Mouse (Mus musculus): ENCODE data around the gene Fads1.

DNA sequence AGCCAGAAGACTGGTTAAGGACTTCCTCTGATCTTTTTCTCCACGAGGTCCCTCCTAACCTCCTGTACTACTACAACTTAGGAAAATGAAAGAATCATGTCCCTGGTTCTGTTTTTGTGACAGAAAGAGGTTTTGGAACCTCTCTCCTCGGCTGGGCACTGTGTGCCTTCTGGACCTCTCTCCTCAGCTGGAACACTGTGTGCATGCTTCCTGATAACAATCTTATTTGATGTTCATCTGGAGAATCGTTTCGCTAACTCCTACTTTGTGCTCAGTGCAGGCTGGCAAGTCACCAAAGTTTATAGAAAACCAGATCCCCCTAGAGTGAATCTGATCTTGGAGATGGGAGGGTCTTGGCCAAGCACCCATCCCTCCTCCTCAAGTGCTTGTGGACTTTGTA, 15.6 kb upstream of the Fads1 start:
- TF ChIP-seq CTCF (IDR thresholded peaks at IDR 0.05; ENCODE audit: borderline replicate concordance, extremely low read depth, insufficient read depth, insufficient read length), result no peak
- no peak for TF ChIP-seq POLR2A (IDR thresholded peaks at IDR 0.05; ENCODE audit: borderline replicate concordance, extremely low read depth, insufficient read depth, insufficient read length, poor library complexity, severe bottlenecking)

Data from brain, embryonic 14.5 days (tissue).